Mouse (Mus musculus): ENCODE measurements at regions not wholly inside any gene's neighbourhood (a gene's known extent, or its start where the extent isn't known, plus 50 kb on each side); places are given as distances from the start of the nearest gene placed in this dataset.

DNA sequence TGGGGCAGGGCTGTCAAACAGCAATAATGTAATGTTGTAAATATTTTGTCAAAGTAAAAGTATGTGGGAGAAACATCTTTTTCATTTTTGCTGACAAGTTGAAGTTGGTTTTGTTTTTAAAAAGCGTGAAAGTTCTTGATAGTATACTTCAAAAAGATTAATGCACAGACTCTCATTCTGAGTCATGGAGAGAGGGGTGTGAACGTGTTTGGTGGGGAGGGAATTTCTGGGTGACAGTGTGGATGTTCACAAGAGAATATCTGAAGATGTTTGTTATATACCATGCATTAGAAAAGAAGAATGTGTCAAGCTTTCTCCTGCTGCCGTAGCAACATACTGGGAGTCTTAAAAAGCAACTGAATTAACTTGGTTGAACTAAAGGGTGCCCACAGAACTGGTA is 57.0 kb downstream of the Rps29 start:
- TF ChIP-seq CTCF (IDR thresholded peaks at IDR 0.05) (no peak), EP300 (IDR thresholded peaks at IDR 0.05) (no peak)
- H3K9ac ChIP-seq (replicated peaks; ENCODE audit: low read depth): no peak overlapping the region
- ATAC-seq (no peak), DNase-seq (ENCODE audit: low spot score) (no peak)
- no peak overlapping the region for H3K4me2 ChIP-seq (replicated peaks; ENCODE audit: low read depth, low read length)
- WGBS: 53% methylated on average over 3 of the region's 3 CpGs
- H3K27me3 ChIP-seq (replicated peaks; ENCODE audit: insufficient read depth, low read length): no peaks in the 10 kb centered on the region
- H3K4me1 ChIP-seq (ENCODE audit: insufficient read depth, low read depth, low read length): no peaks in the 10 kb centered on the region
- no peak overlapping the region for H3K4me3 ChIP-seq (ENCODE audit: low read depth, low read length)
- no peaks in the 10 kb centered on the region for H3K9me3 ChIP-seq (ENCODE audit: low read length)
- no peak overlapping the region for H3K27ac ChIP-seq (ENCODE audit: low read length)
- no peaks in the 10 kb centered on the region for H3K36me3 ChIP-seq (ENCODE audit: insufficient read depth, low read length)

DNA sequence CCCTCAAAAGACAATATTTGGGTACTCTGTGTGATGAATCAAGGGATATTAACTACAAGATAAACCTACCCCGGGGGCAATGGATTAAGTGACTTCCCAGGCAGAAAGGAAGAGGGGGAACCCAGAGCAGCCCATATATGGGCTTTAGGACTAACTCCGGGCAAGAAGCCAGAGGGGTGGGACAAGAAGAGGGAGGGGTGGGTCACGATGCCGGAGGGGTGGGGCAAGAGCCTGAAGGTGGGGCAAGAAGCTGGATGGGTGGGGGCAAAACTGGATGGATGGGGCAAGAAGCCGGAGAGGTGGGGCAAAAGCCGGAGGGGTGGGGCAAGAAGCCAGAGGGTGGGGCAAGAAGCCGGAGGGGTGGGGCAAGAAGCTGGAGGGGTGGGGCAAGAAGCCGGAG is 64.1 kb downstream of the Rps29 start:
- no peak overlapping the region for H3K4me2 ChIP-seq (replicated peaks; ENCODE audit: low read depth, low read length)
- H3K4me1 ChIP-seq (ENCODE audit: insufficient read depth, low read depth, low read length): no peaks in the 10 kb centered on the region
- H3K9ac ChIP-seq (replicated peaks; ENCODE audit: low read depth): no peak overlapping the region
- no peaks in the 10 kb centered on the region for H3K27me3 ChIP-seq (replicated peaks; ENCODE audit: insufficient read depth, low read length)
- no peak overlapping the region for H3K4me3 ChIP-seq (ENCODE audit: low read depth, low read length)
- TF ChIP-seq EP300 (IDR thresholded peaks at IDR 0.05) (no peak), CTCF (IDR thresholded peaks at IDR 0.05) (no peak)
- H3K36me3 ChIP-seq (ENCODE audit: insufficient read depth, low read length): no peaks in the 10 kb centered on the region
- ATAC-seq: no peak
- no peak for DNase-seq (ENCODE audit: low spot score)
- WGBS: 82% methylated on average over 8 of the region's 8 CpGs
- no peaks in the 10 kb centered on the region for H3K9me3 ChIP-seq (ENCODE audit: low read length)
- H3K27ac ChIP-seq (ENCODE audit: low read length): no peak overlapping the region

DNA sequence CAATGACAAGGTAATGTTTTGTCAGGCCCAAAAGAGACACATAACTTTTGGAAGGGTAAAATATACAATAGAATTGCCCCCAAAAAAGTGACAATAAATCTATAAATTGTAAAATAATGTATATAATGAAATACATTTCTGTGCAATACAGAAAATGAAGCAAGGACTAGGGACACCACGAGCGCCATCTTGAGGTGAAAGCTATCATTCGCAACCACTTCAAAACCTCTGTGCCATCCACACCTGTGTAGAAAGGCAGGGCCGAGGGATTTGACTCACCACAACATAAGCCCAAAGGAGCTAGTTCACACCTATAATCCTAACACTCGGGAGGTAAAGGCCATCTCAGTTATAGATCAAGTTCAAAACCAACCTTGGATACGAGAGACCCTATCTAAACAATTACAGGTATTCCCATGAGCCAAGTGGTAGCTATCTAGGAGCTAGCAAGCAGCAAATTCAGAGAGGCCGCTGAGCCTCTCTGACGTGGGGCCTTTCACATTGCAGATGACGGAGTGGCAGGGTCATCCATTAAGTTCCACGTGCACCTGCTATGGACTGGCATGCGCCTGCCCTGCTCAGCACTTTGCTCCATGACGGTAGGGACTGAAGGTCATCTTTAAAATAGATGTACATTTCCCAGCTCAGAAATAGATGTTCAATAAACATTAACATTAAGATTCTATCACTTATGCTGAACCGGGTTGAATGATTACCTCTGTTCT is 65.8 kb downstream of the Rps29 start:
- Histone ChIP-seq H3K4me1 (ENCODE audit: insufficient read depth, low read depth, low read length) (no peaks in the 10 kb centered on the region), H3K4me2 (replicated peaks; ENCODE audit: low read depth, low read length) (no peak overlapping the region), H3K9ac (replicated peaks; ENCODE audit: low read depth) (no peak overlapping the region), H3K36me3 (ENCODE audit: insufficient read depth, low read length) (no peaks in the 10 kb centered on the region), H3K27me3 (replicated peaks; ENCODE audit: insufficient read depth, low read length) (no peaks in the 10 kb centered on the region), H3K27ac (ENCODE audit: low read length) (no peak overlapping the region), H3K9me3 (ENCODE audit: low read length) (no peaks in the 10 kb centered on the region), H3K4me3 (ENCODE audit: low read depth, low read length) (no peak overlapping the region)
- WGBS: 57% methylated on average over 13 of the region's 13 CpGs
- DNase-seq (ENCODE audit: low spot score): peak; percentile 16
- TF ChIP-seq EP300 (IDR thresholded peaks at IDR 0.05): no peak
- TF ChIP-seq CTCF (IDR thresholded peaks at IDR 0.05): peak; percentile 49
- ATAC-seq: no peak

DNA sequence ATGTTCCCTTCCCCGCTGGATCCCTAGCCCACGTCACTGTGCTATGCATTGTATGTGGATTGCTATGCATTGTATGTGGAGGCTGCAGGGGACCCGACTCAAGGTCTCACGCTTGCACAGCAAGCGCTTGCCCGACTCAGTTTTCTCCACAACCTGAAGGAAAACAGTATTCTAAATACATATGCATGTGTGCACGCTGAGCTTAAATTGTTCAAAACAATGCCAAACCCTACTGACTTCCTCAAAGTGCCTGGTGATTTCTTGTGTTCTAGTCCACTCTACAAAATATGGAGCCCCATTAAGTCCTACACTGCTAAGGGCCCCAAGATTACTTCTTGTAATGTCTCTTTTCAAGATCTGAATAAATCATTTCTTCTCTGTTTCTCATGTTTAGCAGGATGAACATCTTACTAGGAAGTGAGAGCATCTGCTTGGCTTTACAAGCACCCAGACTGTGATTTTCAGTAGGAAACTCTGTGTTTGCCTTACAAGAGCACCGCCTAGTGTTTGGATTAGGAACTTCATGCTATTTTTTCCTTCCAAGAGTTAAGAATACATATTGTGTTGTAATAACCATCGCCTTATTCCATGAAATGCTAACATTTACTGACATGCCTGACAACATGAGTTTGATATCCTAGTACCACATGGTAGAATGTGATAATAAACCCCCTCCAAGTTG is 70.9 kb downstream of the Rps29 start:
- Histone ChIP-seq H3K9me3 (ENCODE audit: low read length) (no peaks in the 10 kb centered on the region), H3K36me3 (ENCODE audit: insufficient read depth, low read length) (no peaks in the 10 kb centered on the region), H3K4me1 (ENCODE audit: insufficient read depth, low read depth, low read length) (no peaks in the 10 kb centered on the region), H3K4me2 (replicated peaks; ENCODE audit: low read depth, low read length) (no peak overlapping the region), H3K27me3 (replicated peaks; ENCODE audit: insufficient read depth, low read length) (no peaks in the 10 kb centered on the region), H3K4me3 (ENCODE audit: low read depth, low read length) (no peak overlapping the region), H3K9ac (replicated peaks; ENCODE audit: low read depth) (no peak overlapping the region), H3K27ac (ENCODE audit: low read length) (no peak overlapping the region)
- ATAC-seq: no peak
- TF ChIP-seq CTCF (IDR thresholded peaks at IDR 0.05) (peak; percentile 87), EP300 (IDR thresholded peaks at IDR 0.05) (no peak)
- WGBS: 65% methylated on average over 9 of the region's 9 CpGs
- peak; percentile 57 for DNase-seq (ENCODE audit: low spot score)

DNA sequence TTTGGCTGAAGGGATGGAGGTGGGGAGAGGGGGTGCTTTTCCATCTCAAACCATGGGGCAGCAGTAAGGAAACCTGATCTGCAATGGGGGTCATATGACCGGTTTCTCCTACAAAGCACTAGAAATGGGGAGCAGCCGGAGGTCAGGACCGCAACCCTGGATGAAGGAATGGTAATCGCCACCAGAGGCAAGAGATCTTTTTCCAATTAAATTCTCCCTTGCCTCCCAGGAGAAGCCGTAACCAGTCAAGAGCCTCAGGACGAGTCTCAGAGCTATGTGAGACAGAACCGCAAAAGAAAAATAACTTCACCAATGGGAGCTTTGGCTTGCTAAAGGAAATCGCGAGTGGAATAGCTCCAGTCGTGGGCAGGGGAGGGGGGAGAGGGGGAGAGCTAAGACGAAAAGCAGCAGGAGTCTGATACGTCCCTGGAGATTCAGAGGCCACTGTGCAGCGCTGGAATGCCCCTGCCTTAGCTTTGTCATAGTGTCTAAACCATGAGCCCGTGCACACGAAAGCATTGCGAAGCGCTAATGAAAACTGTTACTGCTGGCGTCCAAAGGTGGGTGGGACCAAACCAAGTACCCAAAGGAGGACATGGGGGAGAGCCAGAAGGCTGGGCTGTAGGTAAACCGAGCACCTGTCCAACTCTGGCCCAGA is 73.3 kb downstream of the Rps29 start:
- WGBS: 27% methylated on average over 19 of the region's 19 CpGs
- Histone ChIP-seq H3K4me2 (replicated peaks; ENCODE audit: low read depth, low read length) (0 out of 2 replicates have a peak overlapping the region, but pooled peaks have one; percentile 11), H3K9me3 (ENCODE audit: low read length) (no peaks in the 10 kb centered on the region), H3K27me3 (replicated peaks; ENCODE audit: insufficient read depth, low read length) (no peaks in the 10 kb centered on the region), H3K36me3 (ENCODE audit: insufficient read depth, low read length) (no peaks in the 10 kb centered on the region), H3K4me1 (ENCODE audit: insufficient read depth, low read depth, low read length) (no peaks in the 10 kb centered on the region), H3K4me3 (ENCODE audit: low read depth, low read length) (no peak overlapping the region), H3K9ac (replicated peaks; ENCODE audit: low read depth) (no peak overlapping the region), H3K27ac (ENCODE audit: low read length) (no peak overlapping the region)
- no peak for ATAC-seq
- DNase-seq (ENCODE audit: low spot score): no peak
- no peak for TF ChIP-seq CTCF (IDR thresholded peaks at IDR 0.05)
- TF ChIP-seq EP300 (IDR thresholded peaks at IDR 0.05): no peak

DNA sequence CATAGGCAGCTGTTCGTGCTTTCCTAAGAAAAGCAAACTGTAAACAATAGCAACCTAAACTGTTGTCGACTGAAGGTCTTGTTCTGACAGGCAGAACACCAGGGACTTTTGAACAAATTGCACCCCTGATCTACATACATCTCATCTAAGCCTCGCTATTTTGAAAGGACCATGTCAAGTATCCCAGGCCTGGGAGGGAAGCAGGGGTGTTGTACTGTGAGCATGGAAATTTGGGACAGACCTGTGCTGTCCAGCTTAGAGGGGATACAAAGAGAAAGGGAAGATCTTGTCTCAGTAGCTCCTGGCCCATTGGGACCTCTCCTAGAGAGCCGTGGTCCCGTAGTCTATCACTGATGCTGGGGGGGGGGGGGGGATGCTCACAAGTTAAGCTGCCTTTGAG is 74.3 kb downstream of the Rps29 start:
- no peaks in the 10 kb centered on the region for H3K36me3 ChIP-seq (ENCODE audit: insufficient read depth, low read length)
- no peak for ATAC-seq
- no peak overlapping the region for H3K4me3 ChIP-seq (ENCODE audit: low read depth, low read length)
- no peak for DNase-seq (ENCODE audit: low spot score)
- H3K4me1 ChIP-seq (ENCODE audit: insufficient read depth, low read depth, low read length): no peaks in the 10 kb centered on the region
- H3K4me2 ChIP-seq (replicated peaks; ENCODE audit: low read depth, low read length): no peak overlapping the region
- TF ChIP-seq EP300 (IDR thresholded peaks at IDR 0.05) (no peak), CTCF (IDR thresholded peaks at IDR 0.05) (no peak)
- 72% methylated on average over 5 of the region's 5 CpGs for WGBS
- H3K27ac ChIP-seq (ENCODE audit: low read length): no peak overlapping the region
- no peaks in the 10 kb centered on the region for H3K27me3 ChIP-seq (replicated peaks; ENCODE audit: insufficient read depth, low read length)
- H3K9me3 ChIP-seq (ENCODE audit: low read length): no peaks in the 10 kb centered on the region
- no peak overlapping the region for H3K9ac ChIP-seq (replicated peaks; ENCODE audit: low read depth)
